Mouse (Mus musculus): ENCODE results near the gene Gm11549.
A peak's percentile ranks its signal among the peaks of the same experiment; 100 is the strongest.

The Gm11549 gene

GRCm38 (mm10) chr3:36521073-36522060, at the start of gene Gm11549:
Gene Gm11549 (minus strand): TSS chr3:36521813.
- DNase-seq (ENCODE audit: low spot score in 2 of 2), result no peak

GRCm38 (mm10) chr3:36569836-36570235, 48.2 kb upstream of the Gm11549 start:
- no peak for DNase-seq (ENCODE audit: low spot score in 2 of 2)

GRCm38 (mm10) chr3:36563666-36564065, 42.1 kb upstream of the Gm11549 start:
- no peak for DNase-seq (ENCODE audit: low spot score in 2 of 2)

GRCm38 (mm10) chr3:36559606-36560005, 38.0 kb upstream of the Gm11549 start:
- no peak for DNase-seq (ENCODE audit: low spot score in 2 of 2)

GRCm38 (mm10) chr3:36557601-36558000, 36.0 kb upstream of the Gm11549 start:
- DNase-seq (ENCODE audit: low spot score in 2 of 2), result no peak

GRCm38 (mm10) chr3:36552406-36553047, 30.9 kb upstream of the Gm11549 start, which contains the start of gene Exosc9:
Gene Exosc9 (plus strand): TSS chr3:36552606.
- peak; percentile 91 to 93 for DNase-seq (ENCODE audit: low spot score in 2 of 2)

- DNase-seq (ENCODE audit: low spot score in 2 of 2), result no peak
Measured at GRCm38 (mm10) chr3:36551851-36552384, 30.3 kb upstream of the Gm11549 start.

- DNase-seq (ENCODE audit: low spot score in 2 of 2), result no peak
Measured at GRCm38 (mm10) chr3:36551343-36551742, 29.7 kb upstream of the Gm11549 start.

GRCm38 (mm10) chr3:36544961-36545360, 23.3 kb upstream of the Gm11549 start:
- no peak for DNase-seq (ENCODE audit: low spot score in 2 of 2)

- no peak for DNase-seq (ENCODE audit: low spot score in 2 of 2)
Measured at GRCm38 (mm10) chr3:36541399-36541798, 19.8 kb upstream of the Gm11549 start.

- peak in 1 of 2 experiments; percentile 10 for DNase-seq (ENCODE audit: low spot score in 2 of 2)
Measured at GRCm38 (mm10) chr3:36540756-36541155, 19.1 kb upstream of the Gm11549 start.

GRCm38 (mm10) chr3:36537701-36538470, 16.3 kb upstream of the Gm11549 start:
- no peak for DNase-seq (ENCODE audit: low spot score in 2 of 2)

- no peak for DNase-seq (ENCODE audit: low spot score in 2 of 2)
Measured at GRCm38 (mm10) chr3:36536041-36536440, 14.4 kb upstream of the Gm11549 start.

GRCm38 (mm10) chr3:36533201-36533672, 11.6 kb upstream of the Gm11549 start:
- DNase-seq (ENCODE audit: low spot score in 2 of 2), result no peak

GRCm38 (mm10) chr3:36532738-36533137, 11.1 kb upstream of the Gm11549 start:
- no peak for DNase-seq (ENCODE audit: low spot score in 2 of 2)

GRCm38 (mm10) chr3:36531979-36532542, 10.4 kb upstream of the Gm11549 start:
- no peak for DNase-seq (ENCODE audit: low spot score in 2 of 2)

- DNase-seq (ENCODE audit: low spot score in 2 of 2), result no peak
Measured at GRCm38 (mm10) chr3:36531242-36531641, 9.6 kb upstream of the Gm11549 start.

GRCm38 (mm10) chr3:36530781-36531180, 9.2 kb upstream of the Gm11549 start:
- no peak for DNase-seq (ENCODE audit: low spot score in 2 of 2)

- DNase-seq (ENCODE audit: low spot score in 2 of 2), result no peak
Measured at GRCm38 (mm10) chr3:36530345-36530744, 8.7 kb upstream of the Gm11549 start.

GRCm38 (mm10) chr3:36524466-36524865, 2.9 kb upstream of the Gm11549 start:
- no peak for DNase-seq (ENCODE audit: low spot score in 2 of 2)

GRCm38 (mm10) chr3:36522137-36522536, 524 bp upstream of the Gm11549 start:
- DNase-seq (ENCODE audit: low spot score in 2 of 2), result no peak
